Mouse (Mus musculus) B cell, adult 2 months (primary cell): ENCODE measurements around the gene Kif17.
"Not testable (repeated sequence)": the region's sequence is repeated elsewhere in the genome, so short reads cannot be mapped to it uniquely, and the experiment has no call there.

Experiments used
- DNase-seq, 2 experiments: peaks; one replicate each; pipeline ENCODE4 v3.0.0; 2022

The Kif17 gene

DNA sequence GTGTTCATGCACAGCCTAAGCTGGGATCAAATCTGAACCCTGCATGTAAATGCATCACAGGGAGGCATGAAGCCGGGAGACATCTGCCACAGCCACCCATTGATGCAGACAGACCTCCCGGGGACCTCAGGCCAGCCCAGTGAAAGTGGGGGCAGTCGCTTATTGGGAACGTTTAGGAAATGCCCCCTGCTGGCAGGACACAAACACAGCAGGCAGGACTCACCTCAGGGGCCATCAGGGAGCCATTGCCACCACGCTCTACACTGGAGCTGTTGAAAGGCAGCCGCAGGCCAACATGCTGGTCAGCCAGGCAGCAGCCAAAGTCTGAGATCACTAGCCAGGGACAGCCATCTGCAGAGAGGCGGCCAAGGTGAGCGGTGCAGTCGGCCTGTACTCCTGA lies 65.5 kb downstream of the Kif17 start:
- peak; percentile 57 for DNase-seq

DNA sequence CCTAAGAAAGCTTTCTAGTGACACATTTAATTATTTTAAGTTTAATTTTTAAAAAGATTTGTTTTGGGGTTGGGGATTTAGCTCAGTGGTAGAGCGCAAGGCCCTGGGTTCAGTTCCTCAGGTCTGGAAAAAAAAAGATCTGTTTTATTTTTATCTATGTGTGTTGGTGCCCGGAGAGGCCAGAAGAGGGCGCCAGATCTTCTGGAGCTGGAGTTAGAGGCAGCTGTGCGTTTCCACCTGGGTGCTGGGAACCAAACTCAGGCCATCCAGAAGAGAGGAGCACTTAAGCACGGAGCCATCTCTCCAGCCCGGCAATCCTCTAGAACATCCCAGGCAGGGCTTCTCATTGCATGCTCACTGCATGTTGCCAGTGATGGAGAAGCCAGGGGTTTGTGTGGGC lies 66.1 kb downstream of the Kif17 start:
- DNase-seq, result peak; percentile 24 to 40

DNA sequence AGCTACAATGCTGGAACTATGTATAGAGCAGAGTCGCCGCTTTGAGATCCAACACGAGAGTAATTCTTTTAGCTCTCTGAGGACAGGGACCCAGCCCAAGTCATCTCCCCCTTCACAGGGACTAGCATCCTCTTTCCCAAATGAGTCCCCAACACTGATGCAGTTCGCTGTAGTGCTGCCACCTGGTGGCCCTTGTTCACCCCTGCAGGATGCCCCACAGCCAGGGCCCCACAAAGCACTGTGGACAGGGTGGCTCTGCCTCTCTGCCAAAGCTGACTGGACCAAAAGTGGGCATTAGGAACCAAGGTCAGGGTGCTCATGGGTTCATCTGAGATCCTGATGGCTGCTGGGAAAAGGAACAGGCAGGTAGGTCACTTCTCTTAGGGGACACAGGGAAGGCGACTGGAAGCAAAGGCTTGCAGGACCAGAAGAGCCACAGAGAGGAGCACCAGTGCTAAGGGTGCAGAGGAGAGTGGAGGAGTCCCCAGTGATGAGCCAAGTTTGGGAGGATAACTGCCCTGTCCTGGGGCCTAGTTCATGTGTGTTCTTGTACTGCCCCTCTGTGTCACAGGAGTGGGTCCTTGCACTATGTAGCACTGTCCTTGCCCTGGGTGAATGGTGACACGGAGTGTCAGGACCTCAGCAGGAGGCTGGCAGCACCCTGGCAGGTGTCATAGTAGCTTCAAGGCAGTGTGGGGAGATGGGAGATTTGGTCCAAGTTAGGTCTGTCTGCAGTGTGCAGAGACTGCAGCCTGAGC lies 68.5 kb downstream of the Kif17 start:
- peak; percentile 74 to 76 for DNase-seq

DNA sequence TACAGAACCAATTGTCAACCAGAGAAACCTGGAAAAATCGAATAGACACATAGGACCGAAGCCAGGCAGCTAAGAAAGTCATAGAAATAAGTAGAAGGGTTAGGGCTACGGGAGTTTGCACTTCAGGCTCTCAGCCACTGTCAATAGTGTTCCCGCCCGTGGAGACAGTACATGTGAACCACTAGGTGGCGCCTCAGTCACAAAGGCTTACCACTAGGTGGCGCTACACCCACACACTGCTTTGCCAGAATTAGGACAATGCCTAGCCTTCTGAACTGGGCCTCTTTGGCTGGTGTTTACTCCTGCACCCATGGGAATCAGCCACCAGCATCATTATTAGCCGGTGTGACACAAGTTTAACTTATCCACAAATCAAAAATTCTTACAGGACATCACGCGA lies 69.3 kb downstream of the Kif17 start:
- peak; percentile 89 to 90 for DNase-seq

DNA sequence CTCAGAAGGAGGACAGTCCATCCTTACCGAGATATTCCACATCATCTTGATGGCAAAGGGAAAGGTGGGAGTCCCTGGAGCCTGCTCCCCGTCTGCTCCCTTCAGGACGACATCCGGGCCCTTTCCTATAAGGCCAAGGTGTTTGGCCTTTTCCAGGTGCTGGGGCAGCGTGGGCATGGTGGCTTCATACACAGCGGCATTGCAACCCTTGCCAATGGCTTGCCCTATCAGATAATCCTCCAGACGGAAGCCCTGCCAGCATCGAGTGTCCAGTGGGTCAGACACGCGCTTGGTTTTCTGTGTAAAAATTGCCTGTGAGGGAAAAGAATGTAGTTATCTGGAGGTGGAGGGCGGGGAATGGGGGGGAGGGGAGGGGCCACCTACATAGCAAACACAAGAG lies 70.5 kb downstream of the Kif17 start:
- no peak for DNase-seq

DNA sequence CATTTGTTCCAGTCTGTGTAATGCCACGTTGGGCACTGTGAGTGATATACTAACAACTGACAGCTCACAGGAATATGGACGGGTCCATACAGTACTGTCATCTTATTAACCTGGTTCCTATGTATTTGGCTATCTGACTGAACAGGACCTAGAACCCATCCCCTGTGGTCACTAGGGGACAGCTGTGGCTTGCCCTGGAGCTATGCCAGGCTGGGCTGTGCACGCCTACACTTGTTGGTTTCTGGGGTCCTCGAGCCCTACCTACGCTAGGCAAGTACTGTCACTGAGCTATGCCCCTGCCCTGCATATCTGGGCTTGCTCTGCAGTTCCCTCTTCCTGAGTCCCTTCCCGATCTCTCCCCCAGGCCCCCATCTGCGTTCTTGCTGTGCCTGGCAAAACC lies 71.3 kb downstream of the Kif17 start:
- no peak for DNase-seq

DNA sequence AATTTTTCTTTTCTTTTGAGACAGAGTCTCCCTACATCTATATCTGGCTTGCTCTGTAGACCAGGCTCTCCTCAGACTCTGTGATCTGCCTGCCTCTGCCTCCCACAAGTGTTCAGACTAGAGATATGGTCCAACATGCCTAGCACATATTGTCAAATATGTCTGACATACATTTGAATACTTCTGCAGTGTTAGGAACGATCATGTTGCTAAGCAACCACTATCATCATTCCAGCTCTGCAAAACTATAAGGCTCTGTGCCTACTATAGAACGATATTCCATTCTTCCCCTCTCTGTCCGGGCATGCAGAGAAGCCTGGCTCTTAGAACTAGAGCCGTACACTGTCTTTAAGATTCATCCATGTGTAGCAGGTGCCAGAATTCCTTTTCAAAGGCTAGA lies 72.5 kb downstream of the Kif17 start:
- no peak for DNase-seq

DNA sequence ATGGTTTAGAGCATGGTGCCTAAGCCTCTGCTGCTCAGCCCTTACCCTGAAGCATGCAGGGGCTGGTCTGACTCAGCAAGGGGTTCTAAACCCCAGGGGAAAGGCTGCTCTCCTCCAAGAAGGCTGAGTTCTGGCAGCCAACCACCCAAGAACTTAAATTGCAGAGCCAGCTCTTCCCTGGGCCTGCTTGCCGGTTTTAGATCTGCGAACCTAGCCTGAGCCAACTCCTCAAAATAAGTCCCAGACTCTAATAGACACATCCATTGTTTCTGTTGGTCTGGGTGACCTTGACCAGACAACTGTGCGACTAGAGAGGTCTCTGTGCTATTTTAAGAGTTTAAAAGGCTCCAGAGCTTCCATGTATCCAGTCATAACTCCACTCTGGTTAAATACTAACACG lies 73.5 kb downstream of the Kif17 start:
- DNase-seq, result no peak

DNA sequence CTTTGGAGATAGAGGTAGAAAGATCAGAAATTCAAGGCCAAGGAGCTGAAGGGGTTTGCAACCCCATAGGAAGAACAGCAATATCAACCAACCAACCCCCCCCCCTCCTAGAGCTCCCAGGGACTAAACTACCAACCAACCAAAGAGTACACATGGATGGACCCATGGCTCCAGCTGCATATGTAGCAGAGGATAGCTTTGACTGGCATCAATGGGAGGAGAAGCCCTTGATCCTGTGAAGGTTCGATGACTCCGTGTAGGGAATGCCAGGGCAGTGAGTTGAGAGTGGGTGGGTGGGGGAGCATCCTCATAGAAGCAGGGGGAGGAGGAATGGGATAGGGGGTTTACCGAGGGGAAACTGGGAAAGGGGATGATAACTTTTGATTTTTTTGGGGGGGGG lies 74.2 kb downstream of the Kif17 start:
- DNase-seq, result no peak

DNA sequence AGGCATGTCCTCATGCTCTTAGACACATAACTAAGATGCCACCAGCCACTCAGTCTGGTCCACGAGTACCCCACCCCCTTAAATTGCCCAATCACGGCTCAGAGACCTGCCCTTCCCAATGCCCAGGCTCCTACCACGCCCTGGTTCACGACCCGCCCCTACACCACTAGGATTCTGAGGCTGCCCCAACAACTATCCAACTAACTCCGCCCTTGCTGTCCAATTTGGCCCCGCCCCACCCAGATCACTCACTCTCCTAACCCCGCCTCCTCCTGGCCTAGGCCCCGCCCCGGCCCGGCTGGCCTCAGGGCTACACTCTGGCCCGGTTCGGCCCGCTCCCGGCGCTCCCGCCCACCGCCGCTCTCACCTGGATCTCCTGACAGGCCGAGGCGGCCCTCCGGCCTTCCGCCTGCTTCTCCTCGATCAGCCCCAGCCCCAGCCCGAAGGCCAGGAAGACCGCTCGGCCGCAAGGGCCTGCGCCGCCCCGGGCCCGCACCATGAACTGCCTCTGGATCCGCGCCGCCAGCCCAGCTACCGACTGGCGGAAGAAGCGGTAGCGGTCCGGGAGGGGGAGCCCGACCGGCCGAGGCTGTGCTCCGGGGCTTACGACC lies 75.3 kb downstream of the Kif17 start:
- DNase-seq, result peak; percentile 97 to 98

DNA sequence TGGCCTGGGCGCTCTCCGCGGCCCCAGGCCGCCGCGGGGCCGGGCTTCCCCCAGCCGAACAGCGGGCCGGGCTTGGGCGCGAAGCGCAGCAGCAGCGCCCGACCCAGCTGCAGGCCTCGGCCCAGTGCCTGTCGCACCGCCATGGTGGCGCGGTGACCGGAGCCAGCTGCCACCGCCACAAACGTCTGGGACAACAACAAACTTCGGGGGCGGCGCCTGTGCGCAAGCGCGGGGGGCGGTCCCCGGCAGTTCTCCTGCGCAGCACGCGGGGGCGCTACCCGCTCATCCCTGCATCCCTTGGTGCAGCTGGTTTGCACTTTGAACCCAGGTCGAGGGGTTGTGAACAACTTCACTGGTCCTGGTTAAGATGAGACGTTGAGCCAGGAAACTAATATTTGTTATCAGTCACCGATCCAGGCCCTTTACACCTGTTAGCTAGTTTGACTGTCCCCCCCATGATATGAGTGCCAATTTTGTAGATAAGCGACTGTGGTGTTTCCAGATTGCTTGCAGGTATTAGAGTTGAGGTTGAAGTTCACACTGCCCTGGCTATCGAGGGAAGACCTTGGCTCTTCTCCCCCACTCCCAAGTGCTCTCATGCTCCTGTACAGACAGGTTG lies 76.0 kb downstream of the Kif17 start, which contains the start of gene Pink1:
Gene Pink1, minus strand, starts transcription at position 231 of the 619 bp plus-strand sequence.
- DNase-seq, result peak; percentile 95 to 96

DNA sequence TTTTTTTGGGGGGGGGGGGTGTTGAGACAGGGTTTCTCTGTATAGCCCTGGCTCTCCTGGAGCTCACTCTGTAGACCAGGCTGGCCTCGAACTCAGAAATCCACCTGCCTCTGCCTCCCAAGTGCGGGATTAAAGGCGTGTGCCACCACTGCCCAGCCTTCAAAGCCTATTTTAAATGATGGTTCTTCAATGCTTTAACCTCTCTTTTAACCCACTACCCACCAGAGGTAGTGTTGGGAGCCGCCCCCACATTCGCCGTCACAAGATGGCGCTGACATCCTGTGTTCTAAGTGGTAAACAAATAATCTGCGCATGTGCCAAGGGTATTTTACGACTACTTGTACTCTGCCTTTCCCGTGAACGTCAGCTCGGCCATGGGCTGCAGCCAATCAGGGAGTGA lies 76.9 kb downstream of the Kif17 start:
- not testable (repeated sequence) for DNase-seq

DNA sequence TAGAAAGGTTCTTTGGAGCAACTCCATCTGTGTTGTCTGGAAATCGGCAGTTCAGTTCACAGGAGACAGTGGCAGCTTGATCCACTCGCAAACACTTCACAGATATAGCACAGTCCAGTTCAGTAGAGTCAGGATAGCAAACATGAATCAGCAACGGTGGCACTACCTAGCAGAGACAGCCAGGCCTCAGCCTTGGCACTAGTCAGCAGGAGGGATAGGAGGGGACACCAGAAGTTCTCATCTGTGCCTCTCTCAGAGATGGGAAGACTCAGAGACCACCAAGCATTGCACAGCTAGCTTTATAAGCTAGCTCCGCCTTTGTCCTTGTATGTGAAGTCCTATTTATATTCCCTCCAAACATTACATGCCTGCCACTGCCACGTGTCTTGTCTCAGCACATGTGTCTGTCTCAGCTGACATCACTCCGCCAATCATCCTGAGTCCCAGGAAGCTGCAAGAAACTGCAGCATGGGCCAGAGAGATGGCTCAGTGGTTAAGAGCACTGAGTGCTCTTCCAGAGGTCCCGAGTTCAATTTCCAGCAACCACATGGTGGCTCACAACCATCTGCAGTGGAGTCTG lies 77.7 kb downstream of the Kif17 start:
- no peak for DNase-seq

DNA sequence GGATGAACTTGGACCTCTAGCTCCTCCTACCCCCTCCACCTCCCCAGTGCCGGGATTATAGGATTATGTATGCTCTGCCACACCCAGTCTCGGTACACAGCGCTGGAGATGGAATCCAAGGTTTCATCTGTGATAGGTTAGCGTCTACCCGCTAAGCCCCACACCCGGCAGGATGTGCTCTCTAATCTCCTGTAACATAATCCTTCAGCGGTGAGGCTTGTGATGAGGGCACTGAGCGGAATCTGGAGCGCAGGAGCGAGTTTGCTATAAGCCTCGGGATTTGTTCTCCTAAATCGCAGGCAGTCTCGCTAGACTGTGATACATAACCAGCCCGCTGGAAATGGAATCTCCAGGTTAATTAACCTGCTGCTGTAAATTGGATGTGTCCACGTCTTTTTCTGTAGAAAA lies 80.0 kb downstream of the Kif17 start:
- no peak for DNase-seq

DNA sequence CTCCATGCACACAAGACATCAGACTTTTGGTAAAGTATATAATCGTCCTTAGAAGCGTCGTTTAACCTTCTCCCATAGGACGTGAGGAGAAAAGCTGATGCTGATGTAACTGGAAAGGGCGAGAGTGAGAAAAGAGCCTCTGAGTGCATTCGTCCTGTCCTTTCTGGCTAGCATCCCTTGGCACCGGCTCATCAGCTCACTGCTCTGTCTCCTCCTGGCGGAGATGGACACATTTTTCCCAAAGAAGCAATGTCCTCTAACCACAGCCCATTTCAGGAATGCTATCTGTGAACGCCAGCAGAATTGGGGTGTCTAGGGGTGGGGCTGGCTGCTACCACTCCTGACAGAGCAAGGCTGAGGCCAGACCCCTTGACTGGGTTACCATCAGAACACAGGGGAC lies 81.4 kb downstream of the Kif17 start:
- no peak for DNase-seq

DNA sequence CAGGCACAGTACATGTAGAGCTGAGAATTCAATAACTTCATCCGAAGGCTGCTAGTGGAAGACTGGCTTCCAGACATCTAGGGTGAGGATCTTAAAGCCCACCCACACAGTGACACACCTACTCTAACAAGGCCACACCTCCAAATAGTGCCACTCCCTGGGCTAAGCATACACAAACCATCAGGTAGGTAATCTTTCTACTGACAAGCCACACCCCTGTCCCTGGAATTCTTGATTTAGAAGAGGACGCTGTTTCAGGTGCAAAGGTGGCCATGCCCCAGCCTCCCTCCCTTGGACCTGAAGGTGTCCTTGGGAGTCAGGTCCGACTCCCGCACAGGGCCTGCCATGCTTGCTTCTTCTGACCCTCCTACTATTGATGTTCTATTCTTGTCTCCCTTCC lies 82.9 kb downstream of the Kif17 start:
- no peak for DNase-seq

DNA sequence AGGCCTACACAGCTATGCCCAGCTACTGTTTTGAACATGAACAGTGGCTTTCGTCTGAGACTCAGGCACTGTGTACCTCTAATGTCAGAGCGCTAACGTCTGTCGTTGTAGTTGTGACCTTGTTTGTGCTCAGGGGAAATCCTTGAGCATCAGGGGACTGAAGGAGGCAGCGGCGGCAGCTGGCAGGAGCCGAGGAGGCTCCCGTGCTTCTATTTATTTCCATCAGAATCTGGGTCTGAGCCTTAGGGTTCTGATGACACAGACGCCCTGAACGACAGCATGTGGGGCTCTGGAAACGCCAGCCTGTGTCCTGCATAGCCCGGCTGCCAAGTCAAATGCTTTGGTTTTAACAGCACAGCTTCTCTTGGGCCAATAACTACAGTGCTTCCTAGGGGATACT lies 84.8 kb downstream of the Kif17 start:
- DNase-seq, result no peak

DNA sequence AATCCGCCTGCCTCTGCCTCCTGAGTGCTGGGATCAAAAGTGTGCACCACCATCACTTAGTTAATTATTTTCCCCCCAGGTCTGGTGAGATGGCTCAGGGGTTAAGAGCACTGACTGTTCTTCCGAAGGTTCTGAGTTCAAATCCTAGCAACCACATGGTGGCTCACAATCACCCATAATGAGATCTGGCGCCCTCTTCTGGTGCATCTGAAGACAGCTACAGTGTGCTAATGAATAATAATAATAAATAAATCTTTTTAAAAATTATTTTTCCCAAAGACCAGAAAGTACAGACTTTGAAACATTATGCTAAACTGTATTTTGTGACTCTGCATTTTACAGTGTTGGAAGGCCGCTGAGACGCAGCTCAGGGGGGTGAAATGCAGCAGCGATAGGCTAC lies 85.4 kb downstream of the Kif17 start:
- DNase-seq, result peak; percentile 18 to 23

DNA sequence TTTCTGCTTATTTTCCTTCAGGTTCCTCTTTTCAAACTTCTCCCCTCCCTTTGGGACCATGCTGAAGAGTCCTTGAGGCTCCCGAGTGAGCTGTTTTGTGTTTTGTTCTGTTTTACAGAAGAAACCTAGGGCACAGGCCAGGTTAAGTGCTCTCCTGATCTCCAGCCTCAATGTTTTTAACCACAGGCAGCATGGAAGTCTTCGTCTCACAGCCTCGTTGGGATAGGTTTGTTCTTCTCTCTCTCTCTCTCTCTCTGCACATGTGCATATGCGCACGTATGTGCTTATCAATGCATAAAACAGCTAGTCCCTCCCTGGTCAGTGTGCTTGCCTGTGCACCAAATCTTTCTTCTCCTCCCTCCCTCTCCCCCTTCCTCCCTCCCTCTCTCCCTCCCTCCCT lies 86.6 kb downstream of the Kif17 start:
- DNase-seq, result no peak

DNA sequence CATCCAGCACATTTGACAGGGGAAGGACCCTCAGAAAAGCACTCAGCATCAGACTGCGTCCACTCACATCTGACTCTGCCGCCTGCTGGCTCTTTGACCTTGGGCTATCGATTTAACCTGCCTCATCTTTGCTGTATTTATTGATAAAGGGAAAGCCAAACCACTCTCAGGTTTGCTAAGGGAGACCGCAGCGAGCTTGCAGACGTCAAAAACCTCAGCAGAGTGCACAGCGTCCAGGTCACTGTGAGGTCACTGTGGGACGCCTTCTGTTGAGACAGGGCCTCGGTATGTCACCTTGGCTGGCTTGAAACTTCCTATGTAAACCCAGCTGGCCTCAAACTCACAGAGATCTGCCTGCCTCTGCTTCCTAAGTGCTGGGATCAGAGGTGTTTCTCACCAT lies 87.1 kb downstream of the Kif17 start:
- no peak for DNase-seq

DNA sequence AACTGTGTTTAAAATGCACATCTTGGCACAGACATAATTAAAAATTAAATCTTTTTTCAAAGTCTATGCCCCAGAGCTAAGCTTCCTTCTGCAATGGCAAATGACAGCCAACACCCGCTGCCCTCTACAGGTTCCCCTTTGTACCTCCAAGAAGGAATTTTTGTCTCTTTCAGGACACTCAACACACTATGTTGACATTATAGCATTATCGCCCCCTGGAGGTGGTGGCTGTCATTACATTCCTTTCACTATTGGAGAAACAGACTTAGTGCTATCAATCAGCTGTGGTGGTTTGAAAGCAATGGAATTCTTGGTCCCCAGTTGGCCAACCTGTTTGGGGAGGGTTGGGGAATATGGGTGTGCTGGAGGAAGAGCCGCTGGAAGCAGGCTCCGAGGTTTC lies 89.7 kb downstream of the Kif17 start:
- DNase-seq, result peak; percentile 50 to 56

DNA sequence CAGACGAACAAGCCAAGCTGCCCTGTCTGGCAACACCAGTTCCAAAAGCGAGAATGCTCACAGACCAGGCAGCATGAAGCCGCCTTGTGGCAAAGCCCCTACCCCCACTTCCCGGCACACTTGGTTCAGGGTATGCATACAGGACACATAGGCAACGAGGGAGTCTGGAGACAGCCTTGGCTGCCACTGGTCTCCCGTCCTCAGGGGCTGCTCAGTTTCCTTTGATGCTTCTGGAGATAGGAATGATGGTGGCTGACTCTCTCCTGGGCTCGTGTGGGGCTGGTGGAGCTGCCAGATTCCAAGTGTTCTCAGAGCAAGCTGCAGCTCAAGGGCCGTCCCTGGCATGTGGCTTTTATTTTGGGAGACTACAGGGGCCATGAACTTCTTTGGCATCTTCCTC lies 91.2 kb downstream of the Kif17 start:
- no peak for DNase-seq

DNA sequence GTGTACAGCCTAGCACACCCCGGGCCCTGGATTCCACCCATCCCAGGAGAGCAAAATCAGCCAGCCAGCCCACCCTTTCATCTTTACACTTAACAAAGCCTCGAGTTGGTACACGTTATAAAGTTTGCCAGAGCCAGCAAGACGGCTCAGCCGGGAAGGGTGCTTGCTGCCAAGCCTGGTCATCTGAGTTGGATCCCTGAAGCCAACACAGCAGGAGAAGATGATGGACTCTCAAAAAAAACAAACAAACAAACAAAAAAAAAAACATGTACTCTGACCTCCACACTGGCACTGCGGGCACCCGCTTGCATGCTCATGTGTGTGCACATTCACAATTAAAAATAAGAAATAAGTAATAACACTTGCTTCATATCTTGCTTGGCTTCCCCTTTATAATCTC lies 91.8 kb downstream of the Kif17 start:
- no peak for DNase-seq

DNA sequence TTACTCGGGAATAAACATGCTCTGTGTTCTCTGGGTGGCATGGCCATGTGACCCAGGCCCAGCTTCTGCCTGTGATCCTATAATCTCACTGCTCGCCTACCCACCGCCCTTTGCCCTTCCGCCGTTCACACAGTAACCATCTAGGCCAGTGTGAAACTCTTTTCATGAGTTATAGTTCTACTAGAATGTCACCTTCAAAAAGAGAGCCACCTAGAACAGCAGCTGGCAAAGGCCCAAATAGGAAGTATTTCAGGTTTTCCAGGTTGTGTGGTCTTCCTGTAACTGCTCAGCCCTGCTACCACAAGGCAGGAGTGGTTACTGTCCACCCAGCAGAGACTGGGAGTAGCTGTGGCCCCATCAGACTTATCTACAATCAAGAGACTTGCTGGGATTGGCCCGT lies 92.5 kb downstream of the Kif17 start:
- no peak for DNase-seq
